Mouse (Mus musculus): Measurements from ENCODE around the gene Rinl.

Rinl gene

DNA sequence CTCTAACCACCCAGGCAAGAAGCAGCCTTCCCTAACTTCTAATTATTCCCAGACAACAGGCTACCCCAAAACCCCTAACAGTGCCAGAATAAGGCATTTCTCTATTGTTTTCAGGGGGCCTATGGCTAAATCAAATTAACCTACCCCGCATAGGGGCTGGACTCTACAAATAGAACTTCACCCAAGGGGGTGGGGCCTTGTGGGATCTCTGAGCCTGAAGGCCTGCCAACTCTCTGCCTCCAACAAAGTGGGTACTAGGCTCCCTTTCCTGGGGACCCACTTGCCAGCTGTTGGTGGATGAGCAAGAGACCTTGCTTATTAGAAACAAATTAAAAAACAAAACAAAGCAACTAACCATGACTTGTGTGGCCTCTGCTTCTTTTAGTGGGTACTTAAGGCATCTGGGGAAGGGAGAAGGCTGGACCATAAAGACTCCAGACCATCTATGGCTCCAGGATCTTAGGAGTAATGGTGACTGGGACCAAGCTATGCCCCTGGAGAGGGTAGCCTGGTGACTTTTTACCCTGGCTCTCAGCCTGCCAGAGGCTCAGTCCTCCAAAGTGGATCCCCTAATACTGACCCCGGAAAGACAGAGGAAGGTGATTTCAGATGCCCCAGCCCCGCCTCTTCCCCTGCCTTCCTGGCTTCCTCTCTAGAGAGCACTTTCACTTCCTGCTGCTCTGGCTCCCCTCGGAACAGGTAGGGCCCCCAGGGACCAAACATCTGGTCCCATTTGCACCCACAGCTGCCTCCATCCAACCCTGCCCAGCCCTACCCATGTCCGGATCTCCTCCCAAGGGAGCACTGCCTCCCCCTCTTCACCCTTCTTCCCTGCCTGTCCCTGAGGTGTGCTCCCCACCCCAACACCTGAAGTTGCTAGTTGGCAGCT lies at the start of gene Rinl:
Gene Rinl, plus strand, starts transcription at position 663 of the 889 bp plus-strand sequence.
- peak; percentile 91 to 93 for DNase-seq

DNA sequence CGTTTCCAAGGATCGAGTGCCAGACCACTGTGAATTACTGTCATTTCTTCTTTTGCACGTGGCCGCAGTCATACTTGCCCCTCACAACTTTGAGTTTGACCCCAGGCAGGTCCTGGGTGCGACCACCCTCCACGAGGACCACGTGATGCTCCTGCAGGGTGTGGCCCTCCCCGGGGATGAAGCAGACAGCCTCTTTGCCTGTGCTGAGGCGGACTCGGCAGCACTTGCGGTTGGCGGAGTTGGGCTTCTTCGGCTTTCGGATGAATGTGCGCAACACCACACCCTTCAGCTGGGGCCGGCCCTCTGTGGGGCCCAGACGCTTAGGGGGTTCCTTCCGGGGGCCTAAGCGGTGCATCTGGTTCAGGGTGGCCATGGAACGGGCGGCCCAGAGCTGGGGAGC lies 48.9 kb upstream of the Rinl start:
- no peak for DNase-seq

DNA sequence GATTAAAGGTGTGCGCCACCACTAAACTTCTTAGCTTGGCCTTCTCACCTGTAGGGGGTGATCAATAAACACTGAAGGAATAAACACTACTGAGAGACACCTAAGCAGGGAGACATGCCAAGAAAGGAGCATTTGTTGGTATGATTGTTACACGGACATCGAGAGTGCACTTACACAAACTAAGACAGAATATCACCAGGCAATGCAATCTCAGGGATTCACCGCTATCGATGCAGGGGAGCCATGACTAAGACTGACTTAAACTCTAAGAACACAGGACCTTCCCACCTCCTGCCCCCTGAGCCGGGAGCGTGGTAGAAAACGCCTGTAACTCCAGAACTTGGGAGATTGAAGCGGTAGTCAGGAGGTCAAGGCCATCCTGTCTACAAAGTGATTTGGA lies 47.8 kb upstream of the Rinl start:
- no peak for DNase-seq

DNA sequence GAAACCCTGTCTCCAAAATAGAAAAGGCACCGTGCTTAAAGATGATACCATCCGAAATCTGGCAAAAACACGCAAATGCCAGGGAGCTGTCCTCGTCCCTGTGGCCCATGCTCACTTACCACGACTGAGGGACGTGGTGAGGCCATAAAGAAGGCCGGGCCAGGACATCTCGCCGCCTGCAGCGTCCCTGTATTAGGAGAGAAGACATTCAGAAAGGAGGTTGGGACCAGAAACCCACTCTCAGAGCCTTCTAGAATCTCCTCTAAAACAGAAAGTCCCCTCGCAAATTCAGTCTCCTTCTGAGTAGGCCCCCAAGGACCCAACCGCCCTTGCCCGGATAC lies 47.4 kb upstream of the Rinl start:
- DNase-seq: no peak

DNA sequence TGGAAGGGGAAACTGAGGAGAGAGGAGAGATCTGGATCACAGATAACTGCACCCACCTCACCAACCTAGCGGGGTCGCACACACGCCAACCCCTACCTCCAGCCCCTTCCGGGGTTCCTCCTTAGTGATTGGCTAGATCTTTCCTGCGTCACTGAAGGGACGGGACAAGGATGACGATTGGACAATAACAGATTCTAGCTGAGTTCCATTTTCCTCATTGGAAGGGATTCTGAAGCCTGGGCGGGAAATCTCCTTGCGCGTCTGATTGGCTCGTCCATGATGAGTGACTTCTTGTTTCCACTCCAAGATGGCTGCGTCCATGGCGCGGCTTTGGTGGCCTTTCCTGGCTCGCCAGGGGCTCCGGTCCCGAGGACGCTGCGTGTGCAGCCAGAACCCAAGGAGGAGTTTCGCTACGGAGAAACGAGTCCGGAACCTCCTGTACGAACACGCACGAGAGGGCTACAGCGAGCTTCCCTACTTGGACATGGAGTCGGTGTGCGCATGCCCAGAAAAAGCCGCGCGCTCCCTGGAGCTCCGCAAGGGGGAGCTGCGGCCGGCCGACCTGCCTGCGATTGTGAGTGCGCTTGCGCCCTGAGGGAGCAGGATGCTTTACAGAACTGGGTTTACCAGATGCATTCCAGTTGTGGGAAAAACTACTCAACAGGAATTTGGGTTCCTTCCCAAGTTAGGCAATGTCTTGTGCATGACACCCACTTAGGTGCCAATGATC lies 46.9 kb upstream of the Rinl start, which contains the start of the genes Mrps12 and Sars2:
Gene Mrps12, minus strand, starts transcription at position 112 of the 730 bp plus-strand sequence.
Gene Sars2, plus strand, starts transcription at position 284 of the 730 bp plus-strand sequence.
- peak; percentile 94 to 96 for DNase-seq

DNA sequence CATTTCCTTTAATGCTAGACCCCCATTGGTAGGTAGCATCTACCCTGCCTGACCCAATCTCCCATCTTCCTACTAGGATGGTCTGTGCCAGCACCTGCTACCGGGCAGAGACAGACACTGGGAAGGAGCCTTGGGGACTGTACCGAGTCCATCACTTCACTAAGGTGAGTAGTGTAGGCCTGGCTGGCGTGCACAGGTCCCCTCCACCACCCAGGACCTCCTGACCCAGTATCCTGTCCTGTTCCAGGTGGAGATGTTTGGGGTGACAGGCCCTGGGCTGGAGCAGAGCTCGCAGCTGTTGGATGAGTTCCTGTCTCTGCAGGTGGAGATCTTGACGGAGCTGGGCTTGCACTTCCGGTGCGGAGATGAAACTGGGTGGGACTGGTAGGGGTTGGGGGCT lies 38.8 kb upstream of the Rinl start:
- DNase-seq: no peak

DNA sequence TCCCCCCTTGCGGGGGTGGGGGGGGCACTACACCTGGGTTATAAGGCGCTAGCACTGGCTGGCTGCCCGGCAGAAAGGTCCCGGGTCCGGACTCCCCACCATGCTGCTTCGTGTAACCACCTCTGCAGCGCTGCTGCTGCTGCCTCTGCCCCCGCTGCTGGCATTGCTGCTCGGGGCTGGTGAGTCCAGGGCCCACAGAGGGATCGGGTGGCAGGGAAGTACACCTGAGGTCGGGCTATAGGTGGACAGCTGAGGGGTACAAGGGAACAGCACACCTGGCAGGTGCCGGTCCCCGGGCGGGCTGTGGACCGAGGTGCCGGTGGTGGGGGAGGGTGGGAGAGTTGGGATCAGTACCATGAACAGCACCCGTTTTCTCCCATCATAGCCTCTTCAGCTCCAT lies 32.7 kb upstream of the Rinl start, which contains the start of gene Ccer2:
Gene Ccer2, plus strand, starts transcription at position 96 of the 400 bp plus-strand sequence.
- peak in 1 of 2 experiments; percentile 21 for DNase-seq

DNA sequence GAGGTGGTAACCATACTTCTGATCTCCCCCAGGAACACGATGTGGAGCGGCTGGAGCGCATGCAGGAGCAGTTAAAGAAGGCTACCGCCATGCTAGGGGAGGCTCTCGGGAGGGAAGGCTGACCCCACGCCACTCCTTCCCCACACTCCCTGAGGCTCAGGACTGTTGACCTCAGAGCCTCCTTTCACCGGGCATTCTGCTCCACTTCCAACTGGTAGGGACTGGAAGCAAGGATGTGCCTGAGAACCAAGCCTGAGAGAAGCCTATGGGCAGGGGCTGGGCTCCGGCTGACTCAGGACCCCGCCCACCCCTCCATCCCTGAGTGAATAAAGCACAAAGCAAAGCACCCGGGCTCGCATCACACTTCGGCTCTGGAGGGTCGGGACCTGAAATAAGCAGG lies 30.1 kb upstream of the Rinl start:
- DNase-seq: no peak

DNA sequence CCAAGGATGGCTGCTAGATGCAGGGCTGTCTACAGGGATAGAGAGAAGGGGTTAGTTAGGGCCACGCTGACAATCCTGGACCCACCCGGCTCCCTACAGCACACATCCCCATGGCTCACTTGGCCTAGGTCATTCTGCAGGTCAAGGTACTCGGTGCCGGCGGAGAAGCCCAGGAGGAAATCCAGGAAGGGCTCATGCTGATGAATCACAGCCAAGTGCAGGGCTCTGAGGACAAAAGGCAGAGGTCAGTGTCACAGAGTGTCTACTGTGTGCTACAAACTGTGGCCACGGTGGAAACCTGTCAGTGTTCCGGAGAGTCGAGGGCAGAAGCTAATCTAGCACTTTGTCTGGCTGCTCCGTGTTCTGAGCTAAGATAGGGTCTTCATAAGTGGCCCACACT lies 26.9 kb upstream of the Rinl start:
- DNase-seq: no peak

DNA sequence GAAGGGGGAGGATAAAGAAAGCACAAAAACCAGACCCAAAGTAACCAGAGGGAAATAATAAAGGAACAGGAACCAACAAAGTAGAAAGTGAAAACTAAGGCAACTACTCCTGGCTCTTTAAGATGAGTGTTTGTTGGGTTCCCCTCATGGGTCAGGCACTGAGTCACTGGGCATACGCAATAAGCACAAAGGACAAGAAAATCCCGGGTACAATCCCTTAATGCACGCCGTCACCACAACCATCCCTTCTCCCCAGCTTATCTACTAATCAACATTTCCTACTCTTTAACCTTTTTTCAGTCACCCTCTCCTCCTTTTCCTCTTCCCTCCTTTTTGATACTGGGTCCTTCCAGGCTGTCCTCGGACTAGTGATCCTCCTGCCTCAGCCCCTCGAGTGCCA lies 23.6 kb upstream of the Rinl start:
- no peak for DNase-seq

DNA sequence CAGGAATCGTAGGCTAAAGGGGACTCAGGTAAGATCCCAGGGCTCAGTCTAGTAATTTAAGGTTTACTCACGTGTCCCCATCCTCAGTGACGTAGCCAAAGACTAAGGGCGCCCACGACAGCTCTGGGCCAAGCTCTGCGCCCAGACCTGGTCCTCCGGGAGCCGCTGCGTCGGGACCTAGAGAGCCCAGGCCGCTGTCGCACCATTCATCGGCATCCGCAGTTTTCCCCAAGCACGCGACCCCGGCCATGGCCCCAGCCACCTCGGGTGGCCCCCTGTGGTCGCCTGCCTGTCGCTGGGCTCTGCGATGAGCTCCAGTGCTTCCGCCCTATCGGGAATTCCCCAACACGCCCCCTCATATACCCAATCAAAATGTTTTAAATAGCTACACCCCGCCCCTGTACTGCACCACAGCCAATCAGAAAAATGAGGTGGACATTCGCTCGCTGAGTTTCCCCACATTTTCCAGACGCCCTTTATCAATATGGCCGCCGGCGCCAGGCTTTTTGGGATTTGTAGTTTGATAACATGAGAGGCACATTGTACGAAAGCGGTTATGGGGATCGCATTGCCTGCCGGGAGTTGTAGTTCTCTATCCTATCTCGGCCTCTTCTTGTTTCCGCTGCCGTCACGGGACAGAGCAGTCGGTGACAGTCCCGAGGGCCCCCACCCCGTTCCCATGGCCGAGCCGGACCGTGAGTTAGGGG lies 22.4 kb upstream of the Rinl start, which contains the start of gene Sirt2:
Gene Sirt2, plus strand, starts transcription at position 563 of the 707 bp plus-strand sequence.
- peak; percentile 93 to 95 for DNase-seq

DNA sequence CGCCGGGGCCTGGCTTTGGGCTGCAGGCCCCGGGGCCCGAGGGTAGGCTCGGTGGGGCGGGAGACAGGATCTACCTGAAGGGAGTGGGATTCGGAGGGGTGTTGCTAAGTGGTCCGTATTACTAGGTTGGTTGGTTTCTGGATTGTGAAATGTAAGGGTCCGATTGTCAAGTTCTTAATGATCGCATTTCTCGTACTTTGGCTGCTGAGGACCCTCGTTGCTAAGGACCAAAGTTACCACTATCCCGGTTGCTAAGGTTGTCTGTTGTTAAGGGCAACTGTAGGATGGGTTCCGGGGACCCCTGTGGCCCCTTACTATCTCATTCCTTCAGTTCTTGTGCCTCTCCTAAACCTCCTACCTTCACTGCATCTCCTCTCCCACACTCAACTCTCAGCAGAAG lies 21.9 kb upstream of the Rinl start:
- DNase-seq: no peak

DNA sequence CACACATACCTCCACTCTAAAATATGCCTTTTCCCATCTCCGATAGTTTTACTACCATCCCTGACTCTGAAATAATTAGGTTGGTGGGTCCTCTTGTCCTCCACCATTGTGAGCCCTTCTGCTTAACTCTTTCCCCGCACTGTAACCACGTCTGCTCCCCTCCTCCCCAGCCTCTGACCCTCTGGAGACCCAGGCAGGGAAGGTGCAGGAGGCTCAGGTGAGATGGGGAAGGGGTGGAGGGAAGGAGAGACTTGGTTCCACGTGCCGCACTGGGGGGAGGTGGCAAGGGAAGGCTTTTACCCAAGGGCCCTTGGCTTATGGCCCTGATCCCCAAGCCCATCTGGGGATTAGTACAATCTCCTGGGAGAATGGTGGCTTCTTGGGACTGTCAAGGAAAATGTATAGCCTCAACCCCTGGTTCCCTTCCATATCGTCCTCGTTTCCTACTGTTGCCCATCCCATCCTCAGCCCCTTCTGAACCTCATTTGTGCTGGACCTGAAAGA lies 21.3 kb upstream of the Rinl start, which contains the start of gene Nfkbib:
Gene Nfkbib, minus strand, starts transcription at position 51 of the 504 bp plus-strand sequence.
- DNase-seq: no peak

DNA sequence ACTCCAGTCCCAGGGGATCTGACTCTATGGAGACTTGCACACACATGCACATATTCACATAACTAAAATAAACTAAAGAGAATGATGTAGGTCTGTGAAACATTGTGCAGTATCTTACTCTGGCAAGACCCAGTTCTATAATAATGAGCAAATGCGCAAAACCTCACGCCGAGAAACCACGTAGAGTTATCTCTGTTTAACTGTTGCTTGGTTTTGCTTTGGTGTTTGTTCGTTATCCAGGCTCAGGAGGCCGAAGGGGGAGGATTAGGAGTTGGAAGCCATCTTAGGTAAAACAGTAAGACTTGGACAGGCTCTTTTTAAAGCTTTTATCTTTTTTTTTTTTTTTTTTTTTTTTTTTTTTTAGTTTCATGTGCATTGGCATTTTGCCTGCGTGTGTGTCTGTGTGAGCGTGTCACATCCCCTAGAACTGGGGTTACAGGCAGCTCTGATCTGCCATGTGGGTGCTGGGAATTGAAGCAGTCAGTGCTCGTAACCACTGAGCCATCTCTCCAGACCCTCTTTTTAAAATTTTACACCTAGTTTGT lies 19.3 kb upstream of the Rinl start:
- no peak for DNase-seq

DNA sequence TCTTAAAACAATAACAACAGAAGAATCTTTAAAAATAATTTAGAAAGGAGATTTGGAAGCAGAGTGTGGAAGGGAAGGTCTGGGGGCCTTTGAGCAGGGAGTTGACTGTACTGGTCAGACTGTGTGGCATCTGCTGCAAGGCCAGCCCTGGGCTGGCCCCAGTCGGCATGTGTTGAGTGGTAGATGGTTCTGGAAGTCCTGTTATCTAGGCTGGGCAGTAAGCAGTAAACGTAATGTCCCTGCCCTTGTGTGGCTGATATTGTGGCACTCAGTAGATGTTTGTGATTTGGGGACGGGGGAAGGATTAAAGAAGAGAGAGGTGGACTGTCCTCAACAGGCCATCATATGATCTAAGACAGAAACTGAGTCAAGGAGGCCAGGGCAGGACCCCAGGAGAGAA lies 18.5 kb upstream of the Rinl start:
- no peak for DNase-seq

DNA sequence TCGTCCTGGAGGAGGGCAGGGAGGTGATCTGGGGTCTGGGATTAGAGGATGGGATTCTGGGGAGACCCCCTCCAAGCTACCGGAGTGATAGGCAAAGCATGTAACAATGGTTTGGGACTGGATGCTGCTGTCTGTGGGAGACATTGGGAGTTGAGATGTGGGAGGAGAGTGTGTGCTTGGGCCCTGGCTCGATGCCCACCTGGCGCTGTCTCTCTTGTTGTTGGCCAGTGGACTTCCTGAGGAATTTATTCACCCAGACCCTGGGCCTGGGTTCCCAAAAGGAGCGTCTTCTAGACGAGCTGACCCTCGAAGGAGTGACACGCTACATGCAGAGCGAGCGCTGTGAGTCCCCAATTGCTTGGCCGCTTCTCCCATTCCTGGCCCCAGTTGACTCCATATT lies 16.9 kb upstream of the Rinl start:
- no peak for DNase-seq

DNA sequence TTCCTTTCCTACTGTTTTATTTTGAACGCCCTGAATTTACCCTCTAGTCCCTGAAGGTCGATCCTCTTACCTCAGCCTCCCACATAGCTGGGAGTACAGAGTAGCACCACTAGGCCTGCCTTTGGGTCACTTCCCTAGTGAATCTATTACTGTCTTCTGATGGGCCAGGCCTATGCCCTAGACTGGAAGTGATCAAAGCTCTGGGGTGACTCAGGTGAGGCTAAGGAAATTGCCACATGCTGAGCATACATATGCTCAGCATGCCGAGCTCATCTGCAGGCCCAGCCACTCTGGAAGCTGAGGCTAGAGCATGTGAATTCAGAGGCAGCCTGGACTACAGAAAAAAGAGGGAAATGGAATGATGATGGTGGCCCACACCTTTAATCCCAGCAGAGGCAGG lies 15.6 kb upstream of the Rinl start:
- DNase-seq: no peak

DNA sequence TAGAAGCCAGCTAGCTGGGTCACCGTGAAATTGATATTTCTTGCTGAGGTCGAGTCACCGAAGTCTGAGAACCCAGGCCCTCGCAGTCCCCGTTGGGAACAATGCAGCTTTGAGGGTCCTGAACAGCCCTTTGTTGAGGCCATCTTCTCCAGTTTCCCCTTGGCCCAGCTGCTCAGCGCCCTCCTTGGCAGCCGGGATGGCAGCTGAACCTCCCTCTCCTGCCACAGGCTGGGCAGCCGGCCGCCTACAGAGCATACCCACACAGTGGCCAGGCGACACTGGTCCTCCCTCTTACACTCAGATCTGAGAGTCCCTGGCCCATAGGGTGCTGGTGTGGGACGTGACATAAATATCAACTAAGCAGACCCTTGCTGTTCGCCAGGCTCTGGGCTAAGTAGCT lies 14.6 kb upstream of the Rinl start:
- no peak for DNase-seq

DNA sequence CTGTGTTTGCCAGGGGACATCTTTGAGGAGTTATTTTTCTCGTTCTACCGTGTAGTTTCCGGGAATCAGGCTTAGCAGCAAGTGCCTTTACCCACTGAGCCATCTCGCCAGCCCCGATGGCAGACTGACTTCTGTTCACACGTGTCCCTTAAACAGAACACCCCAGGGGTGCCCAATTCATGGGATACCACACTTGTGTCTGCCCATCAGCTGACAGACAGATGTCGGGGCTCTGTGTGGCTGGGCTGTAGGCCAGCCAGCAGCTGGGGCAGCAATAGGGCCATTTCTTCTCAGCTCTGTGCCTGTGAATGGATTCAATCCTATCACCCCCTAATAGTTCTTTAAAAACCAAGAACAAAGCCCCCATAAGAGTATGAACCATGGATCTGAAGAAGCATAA lies 13.6 kb upstream of the Rinl start:
- no peak for DNase-seq

DNA sequence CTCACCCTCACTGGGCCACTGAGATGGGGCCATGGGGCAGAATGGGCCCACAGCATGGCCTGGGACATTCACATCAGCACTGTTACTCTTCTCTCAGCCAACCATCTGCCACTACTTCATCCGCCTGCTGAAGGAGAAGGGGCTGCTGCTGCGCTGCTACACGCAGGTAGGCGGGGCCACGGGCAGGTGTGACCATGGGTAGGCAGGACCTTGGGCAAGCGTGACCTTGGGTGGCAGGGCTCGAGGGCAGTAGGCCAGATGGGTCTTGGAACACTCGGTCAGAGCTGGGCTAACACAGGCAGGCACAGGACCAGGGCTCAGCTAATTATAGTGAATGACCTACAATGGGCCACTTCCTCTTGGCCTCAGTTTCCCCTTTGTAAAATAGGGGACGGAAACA lies 9.9 kb upstream of the Rinl start:
- no peak for DNase-seq

DNA sequence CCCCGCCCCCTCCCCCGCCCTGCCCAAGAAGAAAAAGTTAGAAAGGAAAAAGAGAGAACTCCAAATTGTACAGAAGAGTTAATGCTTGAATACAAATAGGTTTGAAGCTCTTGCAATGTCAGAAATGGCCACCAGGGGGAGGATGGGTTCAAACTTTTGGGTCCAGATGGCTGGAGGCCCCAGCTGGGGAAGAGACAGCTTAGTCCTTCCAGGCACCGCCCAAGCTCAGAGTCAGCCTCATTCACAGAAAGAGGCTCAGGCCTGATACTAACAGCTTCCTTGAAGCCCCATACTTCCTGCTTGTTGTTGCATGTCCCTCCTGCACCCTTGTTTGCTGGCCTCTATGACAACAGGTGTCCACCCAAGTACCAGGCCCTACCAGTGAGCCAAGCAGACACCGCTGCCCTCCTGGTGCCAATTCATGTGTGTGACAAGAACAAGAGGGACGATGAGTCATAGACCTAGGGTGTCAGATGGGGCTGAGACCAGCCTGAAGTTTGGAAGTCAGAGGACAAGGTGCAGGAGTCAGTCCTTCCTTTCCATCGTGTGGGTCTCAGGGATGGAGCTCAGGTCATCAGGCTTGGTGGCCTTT lies 8.6 kb upstream of the Rinl start:
- DNase-seq: peak; percentile 94 to 96

DNA sequence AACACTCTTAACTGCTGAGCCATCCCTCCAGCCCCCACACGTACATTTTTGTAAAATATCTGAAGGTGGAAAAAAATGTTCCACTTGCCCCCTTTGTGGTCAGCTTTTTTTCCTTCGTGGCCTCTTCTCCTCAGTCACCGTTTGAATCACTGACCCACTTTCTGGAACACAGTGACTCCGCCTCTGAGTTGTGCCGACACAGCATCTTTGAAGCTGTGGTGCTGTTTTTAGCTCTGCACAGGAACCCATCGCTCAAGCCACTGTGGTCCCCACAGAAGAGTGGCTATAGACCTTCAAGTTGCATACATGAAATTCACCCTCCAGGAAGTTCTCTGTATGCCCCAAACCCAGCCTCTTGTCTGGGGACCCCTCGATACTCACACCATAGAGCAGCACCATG lies 7.9 kb upstream of the Rinl start:
- no peak for DNase-seq
